Mouse (Mus musculus) liver, embryonic 11.5 days (tissue): ENCODE measurements at regions not wholly inside any gene's neighbourhood (a gene's known extent, or its start where the extent isn't known, plus 50 kb on each side); places are given as distances from the start of the nearest gene placed in this dataset.

Experiments used
- ATAC-seq: fragments of 200-750 bp; cut with Nextera tagmentation; replicated peaks from 2 replicates; pipeline ENCODE4 v1.8.0; 2017; ENCODE audit warnings: moderate number of reproducible peaks, mild to moderate bottlenecking, moderate TSS enrichment, moderate library complexity; ENCODE audit not compliant: low FRiP score
- DNase-seq: peaks from one replicate; pipeline ENCODE4 v3.0.0-alpha.2; 2017; ENCODE audit warnings: low spot score
- H3K27ac ChIP-seq: fragments of 300-500 bp; sonication (generic); 2 replicates; pipeline ENCODE4 v1.5.1; 2014; ENCODE audit warnings: mild to moderate bottlenecking, low read depth, low read length, control low read depth
- H3K27me3 ChIP-seq: fragments of 300-500 bp; sonication (generic); replicated peaks from 2 replicates; pipeline ENCODE4 v1.6.1; 2014; ENCODE audit warnings: low read length, mixed read lengths; ENCODE audit not compliant: control insufficient read depth, insufficient read depth
- H3K36me3 ChIP-seq: fragments of 300-500 bp; sonication (generic); 2 replicates; pipeline ENCODE4 v1.6.1; 2014; ENCODE audit warnings: mild to moderate bottlenecking, low read length, moderate library complexity, mixed read lengths; ENCODE audit not compliant: control insufficient read depth, insufficient read depth
- H3K4me1 ChIP-seq: fragments of 300-500 bp; sonication (generic); replicated peaks from 2 replicates; pipeline ENCODE4 v1.6.1; 2014; ENCODE audit warnings: low read length, mixed read lengths; ENCODE audit not compliant: control insufficient read depth, insufficient read depth
- H3K4me2 ChIP-seq: fragments of 300-500 bp; sonication (generic); 2 replicates; pipeline ENCODE4 v1.6.1; 2014; ENCODE audit warnings: mild to moderate bottlenecking, control low read depth, moderate library complexity
- H3K4me3 ChIP-seq: fragments of 300-500 bp; sonication (generic); 2 replicates; pipeline ENCODE4 v1.5.1; 2014; ENCODE audit warnings: low read depth, low read length, control low read depth
- H3K9ac ChIP-seq: fragments of 300-500 bp; sonication (generic); 2 replicates; pipeline ENCODE4 v1.6.1; 2014; ENCODE audit warnings: low read depth, low read length, control low read depth
- H3K9me3 ChIP-seq: fragments of 300-500 bp; sonication (generic); 2 replicates; pipeline ENCODE4 v1.6.1; 2016; ENCODE audit warnings: low read length, inconsistent platforms, mixed read lengths; ENCODE audit not compliant: control insufficient read depth
- WGBS: fragments of 180-500 bp; shearing (Covaris S2); extraction: QIAGEN DNeasy Blood & Tissue Kit; methylation state at CpG from one replicate; pipeline ENCODE4 v1.1.7; 2014; 5-methylcytosine and 5-hydroxymethylcytosine counted together

DNA sequence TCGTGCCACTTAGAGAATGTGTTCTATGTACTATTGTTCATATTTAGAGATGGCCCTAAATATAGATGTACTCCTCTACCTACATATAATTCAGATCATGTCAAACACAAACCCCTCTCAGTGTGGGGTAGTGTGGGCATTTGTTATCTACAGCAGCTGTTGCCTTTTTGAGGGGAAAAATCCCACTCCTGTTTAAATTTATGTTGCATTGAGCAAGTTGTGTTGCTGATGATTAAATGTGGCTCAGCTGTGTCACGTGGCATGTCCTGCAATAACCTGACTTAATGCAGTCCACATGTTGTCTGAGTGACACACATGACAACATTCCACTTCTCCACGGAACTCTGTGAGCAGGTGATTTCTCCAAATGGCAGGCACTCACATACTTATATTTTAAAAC, 141.7 kb upstream of the Zeb2 start:
- no peaks in the 10 kb centered on the region for H3K9me3 ChIP-seq
- 65% methylated on average over 3 of the region's 3 CpGs for WGBS

DNA sequence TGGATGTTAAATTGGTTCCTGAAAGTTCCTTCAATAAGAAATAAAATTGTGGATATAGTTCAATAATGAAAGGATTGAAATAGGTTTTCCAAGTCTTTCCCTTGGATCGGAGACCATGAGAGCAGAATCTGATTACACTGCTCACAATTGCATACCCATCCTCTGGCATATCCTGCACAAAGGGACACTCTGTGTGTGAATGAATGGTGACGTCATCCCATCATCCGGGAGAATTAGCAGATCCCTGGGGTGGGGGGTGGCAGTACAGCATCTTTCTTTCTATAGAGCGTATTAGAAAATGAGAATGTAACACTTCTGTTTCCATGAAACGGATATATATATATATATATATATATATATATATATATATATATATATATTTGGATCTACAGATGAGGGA, 139.2 kb upstream of the Zeb2 start:
- Histone ChIP-seq H3K36me3 (no peaks in the 10 kb centered on the region), H3K9ac (no peak overlapping the region), H3K4me3 (no peak overlapping the region), H3K4me1 (no peaks in the 10 kb centered on the region), H3K27me3 (no peaks in the 10 kb centered on the region), H3K27ac (no peak overlapping the region), H3K4me2 (no peak overlapping the region), H3K9me3 (no peaks in the 10 kb centered on the region)
- no peak for DNase-seq
- WGBS, result 86% methylated on average over 5 of the region's 5 CpGs
- ATAC-seq, result no peak

More for the DNA sequence above, 141.7 kb upstream of the Zeb2 start:
- DNase-seq (no peak), ATAC-seq (no peak)
- Histone ChIP-seq H3K27me3 (no peaks in the 10 kb centered on the region), H3K4me3 (no peak overlapping the region), H3K36me3 (no peaks in the 10 kb centered on the region), H3K4me1 (no peaks in the 10 kb centered on the region), H3K27ac (no peak overlapping the region), H3K9ac (no peak overlapping the region), H3K4me2 (no peak overlapping the region)

DNA sequence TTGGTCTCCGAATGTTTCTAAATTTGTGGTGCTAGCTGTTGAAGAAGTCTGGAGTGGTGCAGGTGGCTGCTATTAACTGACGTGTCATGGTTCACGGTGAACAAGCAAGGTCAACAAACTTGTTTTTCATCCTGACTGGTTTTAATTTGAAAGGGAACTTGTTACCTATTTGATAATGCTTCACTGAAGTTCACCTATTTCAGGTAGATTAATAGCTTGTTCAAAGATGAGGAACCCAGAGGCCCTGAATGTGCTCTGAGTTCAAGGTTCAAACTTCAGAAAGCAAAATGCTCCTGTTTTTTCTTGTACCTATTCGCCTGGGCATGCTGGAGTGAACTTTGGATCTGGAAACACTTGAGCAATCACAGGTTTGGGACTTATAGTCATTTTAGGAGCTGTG, 136.7 kb upstream of the Zeb2 start:
- Histone ChIP-seq H3K9ac (no peak overlapping the region), H3K4me3 (no peak overlapping the region), H3K27me3 (no peaks in the 10 kb centered on the region), H3K27ac (no peak overlapping the region), H3K4me1 (no peaks in the 10 kb centered on the region), H3K36me3 (no peaks in the 10 kb centered on the region), H3K9me3 (no peaks in the 10 kb centered on the region), H3K4me2 (no peak overlapping the region)
- no peak for ATAC-seq
- no peak for DNase-seq
- 73% methylated on average over 4 of the region's 4 CpGs for WGBS

GRCm38 (mm10) chr2:45252321-45252720, 135.1 kb upstream of the Zeb2 start:
- DNase-seq (no peak), ATAC-seq (no peak)
- Histone ChIP-seq H3K4me3 (no peak overlapping the region), H3K9ac (no peak overlapping the region), H3K36me3 (no peaks in the 10 kb centered on the region), H3K4me2 (no peak overlapping the region), H3K27ac (no peak overlapping the region), H3K9me3 (no peaks in the 10 kb centered on the region), H3K4me1 (no peaks in the 10 kb centered on the region), H3K27me3 (no peaks in the 10 kb centered on the region)
- WGBS, result 75% methylated on average over 4 of the region's 4 CpGs

DNA sequence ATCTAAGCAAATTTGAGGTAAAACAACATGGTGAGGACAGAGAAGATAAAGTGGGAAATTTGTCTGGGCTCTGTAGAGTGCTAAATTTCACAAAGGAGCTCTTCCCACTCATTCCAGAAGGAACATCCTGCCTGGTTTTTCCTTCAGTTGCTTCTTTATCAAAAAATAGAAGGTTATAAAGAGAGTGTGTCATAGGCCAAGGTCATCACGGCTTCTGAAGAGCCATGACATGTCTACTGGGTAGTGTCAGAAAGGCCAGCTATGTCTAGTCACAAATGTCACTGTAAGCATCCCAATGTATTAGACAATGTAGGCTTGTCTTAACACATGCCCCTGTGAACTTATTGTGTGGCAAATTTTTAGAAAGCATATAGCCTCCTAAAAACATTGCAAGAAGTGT, 132.5 kb upstream of the Zeb2 start:
- Histone ChIP-seq H3K9me3 (no peaks in the 10 kb centered on the region), H3K4me1 (no peaks in the 10 kb centered on the region; the same call in 1 of the 2 replicates), H3K4me2 (no peak overlapping the region), H3K27me3 (no peaks in the 10 kb centered on the region), H3K36me3 (no peaks in the 10 kb centered on the region), H3K4me3 (no peak overlapping the region), H3K9ac (no peak overlapping the region), H3K27ac (no peak overlapping the region)
- no peak for DNase-seq
- ATAC-seq, result no peak
- WGBS, result 76% methylated on average over 1 of the region's 1 CpGs

DNA sequence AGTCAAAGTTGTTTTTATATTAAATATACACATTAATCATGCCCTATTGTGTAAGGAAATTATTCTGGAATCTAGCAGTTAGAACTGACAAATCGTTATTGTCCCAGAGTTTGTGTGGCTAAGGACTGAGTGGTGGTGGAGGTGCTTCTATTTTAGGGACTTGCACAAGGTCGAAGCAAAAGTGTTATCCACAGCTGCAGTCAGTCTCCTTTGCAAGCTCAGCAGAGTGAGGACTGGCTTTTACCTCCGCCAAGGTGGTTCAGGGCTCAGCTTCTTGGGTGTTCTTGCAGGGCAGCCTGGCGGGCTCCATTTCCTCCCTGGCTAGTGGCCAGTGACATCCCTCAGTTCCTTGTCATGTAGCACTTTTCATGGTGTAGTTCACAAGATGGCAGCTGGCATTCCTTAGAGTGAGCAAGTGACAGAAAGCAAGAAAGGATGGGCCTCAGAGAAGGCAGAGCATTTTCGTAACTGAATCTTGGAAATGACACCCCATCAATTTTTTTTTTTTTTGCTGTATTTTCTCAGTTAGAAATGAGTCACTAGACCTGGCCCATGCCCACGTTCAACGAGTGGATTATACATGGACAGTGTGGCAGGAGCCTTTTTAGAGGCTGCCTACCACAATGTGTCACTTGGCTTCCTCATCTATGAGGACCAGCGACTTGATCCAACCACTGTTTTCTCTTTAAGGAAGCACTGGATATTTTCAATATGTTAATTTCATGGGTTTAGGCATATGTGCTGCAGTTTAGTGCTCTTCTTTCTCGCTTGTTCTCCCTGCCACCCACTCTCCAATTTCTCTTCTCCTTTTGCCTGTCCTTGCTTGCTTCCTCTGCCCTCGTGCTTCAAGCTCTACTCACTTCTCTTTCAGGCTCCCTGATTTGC, 129.1 kb upstream of the Zeb2 start:
- Histone ChIP-seq H3K4me1 (no peaks in the 10 kb centered on the region; the same call in 1 of the 2 replicates), H3K4me3 (no peak overlapping the region), H3K27me3 (no peaks in the 10 kb centered on the region), H3K27ac (no peak overlapping the region), H3K9me3 (no peaks in the 10 kb centered on the region), H3K36me3 (no peaks in the 10 kb centered on the region), H3K4me2 (no peak overlapping the region), H3K9ac (no peak overlapping the region)
- ATAC-seq (no peak), DNase-seq (no peak)
- 65% methylated on average over 10 of the region's 10 CpGs for WGBS

GRCm38 (mm10) chr2:45245506-45245905, 128.3 kb upstream of the Zeb2 start:
- no peaks in the 10 kb centered on the region for H3K9me3 ChIP-seq
- 48% methylated on average over 1 of the region's 1 CpGs for WGBS
- no peak overlapping the region for H3K4me3 ChIP-seq
- H3K9ac ChIP-seq, result no peak overlapping the region
- H3K4me1 ChIP-seq, result no peaks in the 10 kb centered on the region; the same call in 1 of the 2 replicates
- DNase-seq (no peak), ATAC-seq (no peak)
- no peaks in the 10 kb centered on the region for H3K36me3 ChIP-seq
- H3K27ac ChIP-seq, result no peak overlapping the region
- H3K27me3 ChIP-seq, result no peaks in the 10 kb centered on the region
- H3K4me2 ChIP-seq, result no peak overlapping the region

- no peak for DNase-seq
- 70% methylated on average over 14 of the region's 14 CpGs for WGBS
- Histone ChIP-seq H3K27ac (no peak overlapping the region), H3K27me3 (no peaks in the 10 kb centered on the region), H3K4me3 (no peak overlapping the region), H3K4me2 (no peak overlapping the region), H3K9ac (no peak overlapping the region), H3K4me1 (peaks cover 7% of the 10 kb centered on the region), H3K36me3 (no peaks in the 10 kb centered on the region), H3K9me3 (no peaks in the 10 kb centered on the region)
- ATAC-seq, result no peak
Measured at GRCm38 (mm10) chr2:45244491-45244890, 127.3 kb upstream of the Zeb2 start.
